Mouse (Mus musculus) cerebellum, adult 9-11 months (tissue): ENCODE data around the gene Inka2.

Experiments used
- DNase-seq: peaks from one replicate; pipeline ENCODE4 v3.0.0; 2022

The Inka2 gene

GRCm38 (mm10) chr3:105704031-105705008 is at the start of gene Inka2:
TSS of gene Inka2 (plus strand) at chr3:105704599.
- DNase-seq = peak; percentile 90

- no peak for DNase-seq
Measured at GRCm38 (mm10) chr3:105655031-105655585, 49.3 kb upstream of the Inka2 start.

- no peak for DNase-seq
Measured at GRCm38 (mm10) chr3:105660530-105660929, 43.9 kb upstream of the Inka2 start.

DNA sequence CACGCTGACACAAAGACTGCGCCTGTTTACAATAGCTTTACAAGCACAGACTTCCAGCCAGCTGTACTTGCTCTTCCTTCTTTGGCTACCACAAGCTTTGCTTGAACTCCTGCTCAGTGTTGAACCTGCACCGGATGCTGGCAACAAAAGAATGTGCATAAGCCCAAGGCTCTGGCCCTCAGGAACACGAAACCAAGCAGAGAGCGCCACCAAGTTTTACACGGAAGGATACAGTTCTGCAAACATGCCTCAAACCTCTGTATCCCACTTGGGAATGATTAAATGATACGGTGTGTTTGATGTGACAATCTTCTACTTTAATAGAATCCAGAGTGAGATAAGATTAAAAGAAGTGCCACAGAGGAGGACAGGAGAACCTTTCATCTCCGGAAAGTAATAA is 41.4 kb upstream of the Inka2 start:
- no peak for DNase-seq

DNA sequence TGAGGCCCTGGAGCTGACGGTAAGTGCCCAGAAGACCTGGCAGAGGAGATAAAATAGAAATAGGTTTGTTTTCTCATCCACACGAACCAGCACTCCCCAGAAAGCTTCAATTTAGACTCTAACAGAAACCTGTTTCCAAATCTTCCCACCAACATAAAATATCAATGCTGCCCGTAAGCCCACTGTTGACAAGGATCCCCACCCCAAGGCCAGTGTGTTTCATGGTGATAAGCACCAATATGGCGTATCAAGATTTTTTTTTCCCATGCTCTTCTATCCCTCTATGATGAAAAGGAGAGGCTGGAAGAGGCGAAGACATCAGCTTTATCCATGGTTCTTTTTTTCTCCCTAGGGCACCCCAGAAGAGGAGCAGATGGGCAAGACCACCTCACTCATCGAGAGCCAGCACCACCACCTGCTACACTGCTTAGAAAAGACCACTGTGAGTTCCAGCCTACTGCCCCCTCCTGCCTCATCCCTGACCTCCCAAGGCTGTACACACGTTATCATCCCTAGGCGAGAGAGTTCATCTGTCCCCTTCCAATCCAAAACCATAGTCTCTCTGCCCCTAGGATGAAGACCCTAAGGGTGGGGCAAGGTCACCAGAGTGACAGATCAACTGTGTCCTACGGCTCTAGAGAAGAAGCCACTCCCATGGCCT is 39.2 kb upstream of the Inka2 start:
- DNase-seq = no peak

DNA sequence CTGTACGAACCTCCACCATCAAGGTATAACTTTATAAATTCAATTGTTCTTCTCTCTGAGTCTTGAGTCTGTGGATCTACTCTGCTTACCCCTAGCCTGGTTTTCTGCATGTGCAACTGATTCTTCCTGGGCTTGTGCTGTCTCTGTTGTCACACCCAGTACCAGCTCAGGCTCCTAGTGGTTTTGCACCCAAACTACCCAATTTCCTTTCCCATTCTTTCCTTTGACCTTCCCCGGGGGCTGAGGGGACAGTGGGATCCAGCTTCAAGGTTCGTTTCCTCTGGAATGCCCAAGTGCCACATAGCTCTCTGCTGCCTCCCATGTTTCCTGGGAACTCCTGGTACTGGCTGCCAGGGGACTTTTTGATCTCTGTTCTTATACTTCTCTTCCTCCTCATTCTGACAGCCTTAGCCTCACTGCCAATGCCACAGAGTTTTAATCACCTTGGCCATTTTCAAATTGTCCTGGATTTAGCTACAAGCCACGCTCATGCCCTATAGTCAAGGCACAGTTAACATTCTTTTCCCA is 37.3 kb upstream of the Inka2 start:
- no peak for DNase-seq

DNA sequence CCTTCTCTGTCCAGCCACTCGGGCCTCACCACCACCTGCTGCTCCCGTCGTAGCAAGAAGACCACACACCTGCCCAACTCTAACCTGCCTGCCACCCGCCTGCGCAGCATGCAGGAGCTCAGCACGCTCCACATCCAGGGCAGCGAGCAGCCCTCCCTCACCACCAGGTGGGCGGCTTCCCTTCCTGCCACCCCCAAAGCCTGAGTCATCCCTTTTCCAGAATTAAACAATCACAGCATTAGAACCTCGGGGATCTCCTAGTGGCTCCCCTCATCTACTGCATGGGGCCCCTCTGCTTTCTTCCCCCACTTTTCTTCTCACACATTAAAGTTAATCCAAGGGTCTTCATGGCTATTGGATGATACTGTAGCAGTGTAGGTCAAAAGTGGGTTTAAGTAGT is 36.2 kb upstream of the Inka2 start:
- no peak for DNase-seq

- DNase-seq = no peak
Measured at GRCm38 (mm10) chr3:105669776-105670175, 34.6 kb upstream of the Inka2 start.

GRCm38 (mm10) chr3:105670801-105671200 is 33.6 kb upstream of the Inka2 start:
- DNase-seq = no peak

- DNase-seq = peak; percentile 73
Measured at GRCm38 (mm10) chr3:105674595-105675218, 29.7 kb upstream of the Inka2 start.

- no peak for DNase-seq
Measured at GRCm38 (mm10) chr3:105675932-105676331, 28.5 kb upstream of the Inka2 start.

DNA sequence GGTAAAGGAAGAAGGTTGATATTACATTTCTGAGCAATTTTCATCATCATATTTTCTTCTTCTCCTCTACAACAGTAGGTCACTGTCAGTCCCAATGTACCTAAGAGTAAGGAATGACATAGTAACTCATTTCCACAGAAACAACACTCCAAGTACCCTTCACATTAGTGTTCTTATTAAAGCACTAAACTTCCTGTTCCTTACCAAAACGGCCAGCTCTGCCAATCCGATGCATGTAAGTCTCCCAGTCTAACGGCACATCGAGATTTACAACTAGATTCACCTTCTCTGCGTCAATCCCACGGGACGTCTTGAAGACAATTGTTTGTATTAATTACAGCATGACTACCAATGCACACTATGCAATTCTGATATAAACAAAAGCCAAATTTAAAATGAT is 24.1 kb upstream of the Inka2 start:
- DNase-seq = no peak

DNA sequence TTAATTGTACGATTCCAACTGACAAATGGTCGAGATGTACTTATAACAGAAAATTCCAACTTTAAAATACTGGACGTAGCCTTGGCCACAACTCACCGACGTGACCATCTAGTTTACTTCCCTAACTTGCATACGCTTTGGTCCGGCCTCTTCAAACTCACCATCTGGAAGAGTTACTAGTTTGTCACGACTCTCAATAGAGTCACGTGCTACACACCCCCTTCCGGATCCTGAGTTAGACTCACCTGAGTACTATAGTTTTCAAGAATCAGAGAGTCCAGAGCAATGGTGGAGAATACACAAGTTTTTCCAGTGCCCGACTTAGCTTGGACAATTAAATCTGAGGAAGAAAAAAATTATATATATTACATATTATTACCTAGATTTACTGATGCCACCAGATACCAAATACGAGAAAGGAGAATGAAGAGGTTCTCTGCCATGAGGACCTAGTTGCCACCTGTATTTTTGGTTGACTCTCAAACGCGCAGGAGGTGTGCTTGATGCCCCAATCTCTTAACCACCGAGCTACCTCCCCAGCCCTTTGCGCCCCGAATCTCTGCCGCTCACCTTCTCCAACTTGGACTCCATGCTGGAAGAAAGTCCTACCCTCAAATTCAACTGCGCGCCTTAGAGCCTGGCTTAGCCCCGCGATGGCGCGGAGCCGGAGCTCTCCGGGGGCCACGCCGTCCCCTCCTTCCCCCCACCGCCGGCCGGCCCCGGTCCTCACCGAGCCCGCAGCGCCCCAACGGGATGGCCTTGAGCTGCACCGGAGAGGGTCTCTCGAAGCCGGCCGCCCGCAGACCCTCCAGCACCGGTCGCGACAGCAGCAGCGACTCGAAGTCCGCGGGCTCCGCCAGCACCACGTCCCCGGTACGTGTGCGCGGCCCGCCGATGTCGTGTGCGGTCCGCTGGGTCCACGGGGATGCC is 17.7 kb upstream of the Inka2 start:
- no peak for DNase-seq

DNA sequence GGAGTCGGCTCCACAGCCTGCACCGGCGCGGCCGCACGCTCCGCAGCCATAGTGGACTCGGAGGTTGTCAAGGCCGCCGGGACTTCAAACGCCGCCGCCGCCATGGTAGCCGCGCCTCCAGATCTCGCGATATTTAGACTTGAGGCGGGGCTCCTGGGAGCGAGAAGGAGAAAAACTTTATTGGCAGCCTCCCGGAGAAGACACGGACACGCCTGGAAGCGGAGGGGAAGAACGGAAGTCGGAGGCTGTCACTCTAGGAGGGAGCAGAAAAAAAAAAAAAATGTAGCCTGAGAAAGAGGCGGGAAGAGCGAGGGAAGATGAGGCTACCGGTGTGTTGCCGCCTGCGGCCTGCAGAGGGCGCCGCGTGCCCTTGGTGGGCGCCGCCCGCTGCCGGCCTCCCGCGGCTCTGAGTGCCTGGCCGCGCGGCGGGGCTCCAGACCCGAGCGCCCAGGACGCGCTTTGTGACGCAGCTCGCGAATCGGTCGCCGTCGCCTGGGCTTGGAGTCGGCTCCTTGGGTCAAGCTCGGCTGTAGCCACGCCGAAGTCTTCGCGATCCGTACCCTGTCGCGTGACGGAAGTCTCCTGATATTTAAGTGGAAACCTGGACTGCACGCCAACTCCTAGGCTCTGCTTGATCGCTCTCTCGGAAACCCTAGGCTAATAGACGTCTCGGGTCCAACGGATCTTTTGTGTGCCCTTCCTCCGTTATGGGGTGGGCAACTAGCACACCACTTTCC is 16.9 kb upstream of the Inka2 start, which contains the start of gene Ddx20:
Gene Ddx20, minus strand, starts transcription at position 251 of the 737 bp plus-strand sequence.
- DNase-seq = peak; percentile 97

GRCm38 (mm10) chr3:105688536-105688935 is 15.9 kb upstream of the Inka2 start:
- no peak for DNase-seq

GRCm38 (mm10) chr3:105693327-105694080 is 10.9 kb upstream of the Inka2 start:
- DNase-seq = no peak

- peak; percentile 81 for DNase-seq
Measured at GRCm38 (mm10) chr3:105695476-105696386, 8.7 kb upstream of the Inka2 start.

DNA sequence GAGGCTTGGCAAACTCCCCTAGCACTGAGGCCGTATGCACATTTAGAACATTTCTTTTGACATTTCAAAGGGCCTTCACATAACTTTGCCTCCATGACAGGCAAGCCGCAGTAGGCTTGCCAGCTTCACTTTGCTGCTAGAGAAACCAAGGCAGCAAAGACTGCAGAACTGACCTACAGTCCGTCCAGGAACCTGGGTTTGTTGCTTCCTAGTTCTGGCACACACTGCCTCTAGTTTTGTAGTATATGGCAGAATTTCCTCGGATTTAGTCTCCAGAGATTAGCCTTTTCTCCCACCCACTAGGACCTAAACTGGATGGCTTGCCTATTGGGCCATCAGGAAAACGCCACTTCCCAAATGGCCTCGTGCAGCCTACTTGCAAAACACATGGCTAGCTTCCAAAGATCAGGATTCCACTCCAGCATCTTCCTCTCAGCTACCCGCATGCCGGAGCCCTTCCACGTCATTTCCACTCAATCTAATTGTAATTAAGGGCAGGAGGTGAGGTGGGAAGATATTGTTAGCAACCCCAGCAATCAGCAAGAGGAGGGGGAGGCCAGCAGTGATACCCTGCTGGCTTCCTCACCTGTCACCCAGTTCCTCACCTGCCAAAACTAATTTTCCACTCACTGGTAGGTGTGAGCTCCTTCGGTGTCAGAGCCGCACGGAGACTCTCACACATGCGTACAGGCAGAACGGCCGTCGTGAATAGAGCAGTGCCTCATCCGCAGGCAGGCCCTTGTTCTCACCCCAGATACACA is 7.8 kb upstream of the Inka2 start:
- peak; percentile 75 for DNase-seq

- no peak for DNase-seq
Measured at GRCm38 (mm10) chr3:105697148-105697441, 7.3 kb upstream of the Inka2 start.
